Mouse (Mus musculus) thymus, adult 2 months (tissue): ENCODE results near the gene Pik3r5.

Source experiments
- CTCF ChIP-seq: fragments of 200-500 bp; IDR thresholded peaks from 2 replicates; pipeline ENCODE4 v1.5.1; 2012; ENCODE audit warnings: mild to moderate bottlenecking, control low read depth, low read length, moderate library complexity, borderline replicate concordance; ENCODE audit not compliant: control insufficient read depth, poor library complexity, insufficient read depth; ENCODE audit errors: extremely low read depth
- POLR2A ChIP-seq: fragments of 200-500 bp; IDR thresholded peaks from 2 replicates; pipeline ENCODE4 v1.6.1; 2012; ENCODE audit warnings: mild to moderate bottlenecking, low read length, control low read depth, moderate library complexity; ENCODE audit not compliant: control insufficient read depth, poor library complexity, insufficient read depth; ENCODE audit errors: extremely low read depth

DNA sequence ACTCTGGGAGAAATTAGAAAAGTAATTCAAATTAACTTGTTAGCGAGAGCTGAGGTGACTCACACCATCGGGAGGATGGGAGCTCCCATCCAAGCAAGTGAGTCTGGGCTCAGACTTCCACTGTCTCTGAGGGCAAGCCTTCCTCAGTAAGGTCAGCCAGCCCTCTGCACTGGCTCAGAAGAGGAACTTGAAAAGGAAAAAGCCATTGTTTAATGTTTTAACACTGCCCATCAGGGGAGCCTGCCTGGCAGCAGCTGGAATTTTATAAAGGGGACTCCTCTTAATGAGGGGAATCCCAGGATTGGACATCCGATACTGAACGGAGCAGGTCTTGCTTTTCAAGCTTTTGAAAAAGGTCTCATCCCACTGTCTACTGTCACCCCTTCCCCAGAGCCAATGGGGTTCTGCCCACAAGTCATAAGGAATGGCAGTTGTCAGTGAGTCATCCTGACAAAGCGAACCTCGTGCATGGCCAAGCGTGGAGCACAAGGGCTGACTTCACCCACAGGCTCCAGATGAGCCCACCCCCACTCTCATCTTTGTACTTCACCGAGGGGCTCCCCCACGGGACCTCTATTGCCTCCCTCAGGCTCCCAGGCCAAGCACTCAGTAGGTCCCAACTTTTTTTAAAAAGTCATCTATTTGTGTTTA is 36.2 kb downstream of the Pik3r5 start:
- TF ChIP-seq CTCF (no peak), POLR2A (no peak)
